Mouse (Mus musculus) left cerebral cortex, adult 11 months (tissue): ENCODE results near the gene Fmod.

Experiments
- DNase-seq: peaks from one replicate; pipeline ENCODE4 v3.0.0; 2022; ENCODE audit warnings: low spot score

The Fmod gene

DNA sequence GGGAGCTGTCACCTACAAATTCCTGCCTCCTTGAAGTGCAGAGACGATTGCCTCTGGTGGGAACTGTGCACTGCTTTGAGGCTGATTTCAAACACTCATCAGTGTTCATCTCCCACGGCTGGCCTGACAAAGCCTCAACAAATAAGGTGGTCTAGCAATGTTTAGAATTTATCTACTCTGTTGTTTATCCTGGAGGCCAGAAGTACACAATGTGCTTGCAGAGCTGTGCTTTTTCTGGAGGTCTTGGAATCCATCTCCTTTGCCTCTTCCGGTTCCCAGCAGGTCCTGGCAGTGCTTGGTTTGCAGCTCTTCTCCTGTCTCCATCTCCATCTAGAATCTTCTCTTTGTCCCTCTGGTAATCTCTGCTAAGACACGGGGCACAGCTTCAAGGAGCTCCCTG lies 19.2 kb downstream of the Fmod start:
- no peak for DNase-seq

DNA sequence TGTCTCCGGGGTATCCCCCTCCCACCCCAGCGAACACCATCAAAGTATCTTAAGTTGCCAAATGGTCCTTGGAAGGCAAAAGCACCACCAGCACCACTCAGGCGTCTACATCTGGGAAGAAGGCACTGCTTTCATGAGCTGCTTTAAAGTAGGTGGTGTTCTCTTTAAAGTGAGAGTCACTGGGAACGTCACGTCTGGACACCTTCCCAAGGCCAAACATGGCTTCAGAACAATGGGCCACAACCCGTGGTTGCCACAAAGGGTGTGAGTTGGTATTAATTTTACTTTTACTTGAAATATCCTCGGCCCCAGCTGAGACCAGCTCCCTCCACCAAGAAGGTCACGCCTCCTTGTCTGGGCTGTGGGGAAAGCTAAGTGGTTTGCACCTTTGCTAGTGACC lies 20.7 kb downstream of the Fmod start:
- DNase-seq = no peak

DNA sequence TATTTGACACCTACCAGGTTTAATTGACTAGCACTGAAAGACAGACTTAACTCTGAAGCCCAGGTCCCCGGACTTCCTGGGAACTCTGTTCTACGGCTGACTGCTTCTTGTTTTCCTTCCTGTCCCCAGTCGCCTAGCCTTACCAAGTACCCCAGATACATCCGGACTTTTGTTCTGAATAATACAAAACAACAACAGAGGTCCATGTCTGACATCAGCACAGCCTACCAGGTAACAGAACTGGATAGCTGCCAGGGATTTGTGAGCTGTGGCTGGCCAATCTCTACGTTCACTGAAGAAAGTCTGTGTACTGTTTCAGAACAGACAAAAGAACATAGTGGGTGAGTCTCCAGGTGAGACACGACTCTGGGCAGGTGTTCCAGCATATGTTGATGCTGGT lies 21.8 kb downstream of the Fmod start:
- DNase-seq = no peak

DNA sequence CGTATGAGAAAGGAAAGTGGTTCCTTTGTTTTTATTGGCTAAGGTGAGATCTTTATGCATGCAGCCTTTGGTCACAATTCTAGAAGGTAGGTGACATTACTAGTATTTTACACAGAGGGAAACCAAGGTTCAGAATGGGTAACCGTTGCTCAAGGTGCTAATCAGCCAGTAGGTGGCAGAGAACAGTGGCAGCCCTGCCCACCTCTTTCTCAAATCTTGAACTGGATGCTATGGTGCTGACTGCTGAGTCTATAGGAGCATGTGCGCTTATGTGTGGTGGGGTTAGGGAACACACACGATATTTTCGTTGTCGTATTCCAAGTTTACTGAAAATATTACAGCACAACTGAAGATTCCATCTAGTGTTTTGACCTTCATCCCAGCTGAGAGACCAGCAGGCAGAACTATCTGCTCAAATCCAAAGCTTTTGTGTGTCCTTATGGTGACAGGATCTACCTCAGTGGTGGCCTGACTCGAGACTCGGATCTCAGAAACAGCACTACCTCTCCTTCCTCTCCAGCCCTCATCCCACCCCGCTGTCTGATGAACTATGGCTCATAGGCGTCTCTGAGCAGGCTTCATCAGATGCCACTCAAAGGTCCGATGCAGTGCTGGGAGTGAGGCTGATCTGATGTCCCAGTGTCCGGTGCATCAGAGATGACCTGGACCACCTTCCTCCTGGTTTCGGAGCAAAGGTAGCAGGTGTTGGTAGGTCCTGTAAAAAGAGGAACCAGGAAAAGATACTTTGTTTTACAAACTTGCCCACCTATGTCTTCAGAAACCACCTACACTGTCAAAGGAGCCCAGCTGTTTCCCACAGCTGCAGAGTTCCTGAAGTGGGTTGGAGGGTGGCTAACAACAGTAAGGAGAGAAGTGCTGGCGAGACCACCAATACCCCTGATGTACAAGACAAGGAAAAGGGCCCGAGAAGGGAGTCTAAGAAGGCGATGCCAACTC lies 23.0 kb downstream of the Fmod start:
- no peak for DNase-seq

DNA sequence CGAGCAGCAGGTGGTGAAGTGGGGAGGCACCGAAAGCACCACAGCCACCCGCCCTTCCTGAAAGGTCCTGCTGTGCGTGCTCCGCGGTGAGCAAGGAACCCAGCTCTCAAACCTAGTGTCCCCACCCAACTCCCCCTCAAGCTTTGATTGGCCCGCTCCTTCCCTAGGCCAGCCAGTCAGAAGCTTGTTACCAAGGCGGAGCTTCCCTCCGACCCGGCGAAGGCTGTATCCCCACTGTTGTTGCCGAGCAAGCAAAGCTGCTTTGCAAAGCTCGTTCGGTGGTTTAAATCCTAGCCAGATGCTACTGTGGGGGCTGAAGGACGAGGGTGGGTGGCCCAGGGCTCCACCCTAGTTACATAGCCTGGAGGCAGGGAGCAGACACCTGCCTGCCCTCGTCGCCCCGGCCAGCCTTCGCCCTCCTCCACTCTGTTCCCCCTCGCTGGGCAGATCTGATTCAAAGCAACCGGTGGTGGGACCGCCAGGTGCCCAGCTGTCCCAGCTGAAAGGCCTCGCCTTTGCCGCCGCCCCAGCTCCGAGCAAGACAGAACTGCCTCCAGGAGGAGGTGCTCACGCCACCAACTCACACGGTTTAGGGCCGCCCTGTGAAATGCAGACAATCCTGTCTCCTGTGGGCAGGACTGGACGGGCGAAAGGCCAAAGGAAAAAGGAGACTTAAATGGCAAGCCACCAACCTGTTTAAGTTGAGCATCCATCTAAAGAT lies 24.0 kb downstream of the Fmod start:
- peak; percentile 81 for DNase-seq

DNA sequence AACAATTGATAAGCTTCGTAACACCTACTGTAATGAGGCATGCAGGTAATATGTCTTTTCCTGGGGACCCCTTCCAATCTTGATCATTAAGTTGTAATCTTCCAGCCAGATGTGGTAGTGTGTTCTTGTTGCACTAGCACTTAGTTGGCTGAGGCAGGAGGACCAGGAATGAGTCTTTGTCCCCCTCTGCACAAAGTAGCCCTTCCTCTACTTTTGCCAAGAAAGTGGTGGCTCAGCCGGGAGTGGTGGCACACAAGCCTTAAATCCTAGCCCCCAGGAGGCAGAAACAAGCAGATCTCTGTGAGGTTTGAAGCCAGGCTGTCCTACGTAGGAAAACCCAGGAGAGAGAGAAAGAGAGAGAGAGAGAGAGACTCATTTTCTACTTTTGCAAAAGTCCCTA lies 24.9 kb downstream of the Fmod start:
- no peak for DNase-seq

DNA sequence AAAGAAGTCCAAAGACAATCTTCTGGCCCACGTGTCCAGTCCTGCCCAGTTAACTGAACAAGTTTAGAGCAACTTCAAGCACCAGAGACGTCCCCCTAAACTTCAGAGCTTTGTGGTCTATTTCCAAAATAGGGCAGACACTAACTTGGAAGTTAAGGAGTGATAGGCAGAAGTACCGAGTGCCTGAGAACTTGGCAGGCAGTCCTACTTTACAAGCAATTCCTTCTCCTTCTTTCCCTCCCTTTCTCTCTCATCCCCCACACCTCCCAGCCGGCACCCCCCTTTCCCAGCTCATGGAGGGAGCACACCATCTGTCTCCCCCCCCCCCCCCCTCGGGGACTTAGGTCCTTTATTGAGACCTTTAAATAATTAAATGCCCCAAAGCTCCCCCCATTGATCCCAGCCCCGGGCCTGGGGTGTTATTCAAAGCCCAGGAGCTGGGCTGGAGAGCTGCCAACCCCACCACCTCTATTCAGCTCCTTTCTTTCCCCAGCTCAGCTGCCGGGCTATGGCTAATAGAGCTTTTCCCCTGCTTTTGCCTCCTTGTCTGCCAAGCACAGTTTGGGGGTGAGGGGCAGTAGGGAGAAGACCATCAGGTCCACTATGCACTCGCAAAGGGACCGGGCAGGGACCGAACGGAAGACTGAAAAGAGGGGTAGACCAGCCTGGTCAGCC lies 25.5 kb downstream of the Fmod start:
- no peak for DNase-seq

DNA sequence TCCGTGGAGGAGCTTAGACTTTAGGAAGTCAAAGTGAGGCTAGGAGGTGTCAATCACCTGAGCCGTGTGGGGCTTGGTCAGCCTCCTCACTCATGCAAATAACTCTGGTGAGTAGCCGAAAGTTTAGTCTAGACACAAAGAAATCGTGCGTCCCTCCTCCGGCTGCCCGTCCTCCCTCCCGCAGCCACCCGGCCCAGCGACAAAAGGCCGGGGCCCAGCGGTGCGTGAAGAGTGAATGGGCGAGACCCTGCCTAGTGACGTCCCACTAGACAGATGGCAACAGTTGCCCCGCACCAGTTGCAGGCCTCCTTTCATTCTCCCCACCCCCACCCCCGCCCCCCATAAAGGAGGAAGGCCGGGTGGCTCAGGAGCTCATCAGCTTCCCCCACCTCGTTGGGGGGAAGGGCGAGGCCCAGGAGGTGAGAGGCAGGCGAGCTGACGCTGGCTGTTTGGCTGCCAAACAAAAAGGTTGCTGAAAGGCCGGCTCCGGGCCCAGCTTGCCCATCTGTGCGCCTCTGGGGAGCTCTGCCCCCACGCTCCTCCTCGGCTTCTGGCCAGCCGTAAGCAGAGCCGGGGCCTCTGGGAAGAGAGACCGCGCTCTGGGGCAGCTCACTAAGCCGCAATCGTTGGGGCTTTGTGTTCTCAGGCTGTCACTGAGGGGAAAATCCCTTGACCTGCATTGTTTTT lies 26.2 kb downstream of the Fmod start:
- DNase-seq = no peak

DNA sequence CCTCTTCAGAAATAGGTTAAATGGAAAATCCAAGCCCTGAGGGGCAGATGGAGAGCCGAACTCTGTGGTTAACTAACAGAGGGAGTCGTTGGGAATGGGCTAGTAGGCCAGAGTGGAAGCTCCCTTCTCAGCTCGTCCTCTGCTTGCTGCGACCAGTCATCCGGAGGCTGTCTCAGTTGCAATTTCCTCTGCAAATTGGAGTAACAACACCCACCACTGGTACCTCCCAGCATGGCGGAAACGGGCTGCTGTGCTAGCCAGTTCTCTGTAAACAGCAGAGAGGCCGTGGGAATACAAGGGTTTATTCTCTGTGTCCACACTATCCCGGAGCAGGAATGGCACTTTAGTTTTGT lies 26.7 kb downstream of the Fmod start:
- DNase-seq = no peak

DNA sequence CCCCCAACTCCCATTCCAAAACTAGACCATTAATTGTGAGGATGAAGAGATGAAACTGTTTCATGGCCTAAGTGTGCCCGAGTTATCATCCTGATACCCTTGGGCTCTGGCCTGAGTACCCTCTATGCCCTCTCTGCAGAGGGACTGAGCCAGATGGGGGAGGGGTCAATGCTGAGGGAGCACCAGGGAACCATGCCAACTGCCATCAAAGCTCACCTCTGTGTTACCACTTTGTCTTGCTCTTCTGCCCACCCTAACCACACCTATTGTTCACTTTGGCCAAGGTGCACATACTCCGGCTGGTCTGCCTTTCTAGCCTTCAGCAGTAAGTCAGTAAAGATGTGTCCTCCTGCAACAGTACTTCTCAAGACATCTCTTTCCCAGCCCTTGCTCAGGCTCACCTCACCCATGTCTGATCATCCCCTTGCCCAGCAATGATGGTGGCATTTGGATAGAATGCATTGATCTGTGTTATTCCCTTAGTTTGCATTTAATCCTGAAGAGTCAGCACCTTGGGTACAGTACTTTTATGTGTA lies 27.3 kb downstream of the Fmod start:
- DNase-seq = no peak

DNA sequence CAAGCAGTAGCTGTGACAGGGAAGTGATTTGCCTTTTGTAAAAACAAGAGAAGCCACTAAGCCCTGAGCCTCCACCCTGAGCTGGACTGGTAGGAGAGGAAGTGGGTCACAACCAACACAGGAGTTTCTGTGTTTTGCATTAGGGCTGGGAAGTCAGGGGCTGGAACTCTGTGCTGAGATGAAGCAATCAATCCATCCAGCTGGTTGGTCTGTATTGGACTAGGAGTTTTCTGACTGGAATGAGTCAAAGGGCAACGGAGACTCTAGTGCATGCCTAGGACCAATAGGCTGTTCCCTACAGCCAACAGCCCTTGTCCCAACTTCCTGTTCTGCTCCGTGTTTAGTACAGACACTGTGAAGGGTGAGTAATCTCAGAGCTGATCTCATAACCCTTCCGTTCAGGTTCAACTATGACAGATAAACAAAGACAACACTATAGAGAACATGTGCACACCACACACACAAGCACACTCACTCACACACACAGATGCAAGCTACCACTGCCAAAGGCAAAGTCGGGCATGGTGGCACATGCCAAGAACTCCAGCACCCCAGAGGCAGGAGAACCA lies 28.3 kb downstream of the Fmod start:
- no peak for DNase-seq

DNA sequence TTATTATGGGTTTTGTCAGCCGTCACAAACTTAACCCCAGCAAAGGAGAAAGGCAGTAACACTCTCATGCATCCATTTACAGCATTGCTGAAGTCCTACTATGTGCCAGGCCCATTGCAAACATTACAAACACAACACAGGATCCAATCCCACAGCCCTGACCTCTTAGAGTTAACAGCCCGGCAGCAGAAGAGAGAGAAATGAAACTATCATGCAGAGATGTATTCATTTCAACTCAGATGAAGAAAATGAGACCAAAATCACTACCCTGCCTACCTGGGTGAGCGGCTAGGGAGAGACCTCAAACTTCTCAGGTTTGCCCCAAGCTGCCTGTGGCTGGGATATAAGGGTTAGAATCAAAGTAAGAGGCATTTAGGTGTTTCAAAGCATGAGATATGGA lies 29.5 kb downstream of the Fmod start:
- DNase-seq = no peak

DNA sequence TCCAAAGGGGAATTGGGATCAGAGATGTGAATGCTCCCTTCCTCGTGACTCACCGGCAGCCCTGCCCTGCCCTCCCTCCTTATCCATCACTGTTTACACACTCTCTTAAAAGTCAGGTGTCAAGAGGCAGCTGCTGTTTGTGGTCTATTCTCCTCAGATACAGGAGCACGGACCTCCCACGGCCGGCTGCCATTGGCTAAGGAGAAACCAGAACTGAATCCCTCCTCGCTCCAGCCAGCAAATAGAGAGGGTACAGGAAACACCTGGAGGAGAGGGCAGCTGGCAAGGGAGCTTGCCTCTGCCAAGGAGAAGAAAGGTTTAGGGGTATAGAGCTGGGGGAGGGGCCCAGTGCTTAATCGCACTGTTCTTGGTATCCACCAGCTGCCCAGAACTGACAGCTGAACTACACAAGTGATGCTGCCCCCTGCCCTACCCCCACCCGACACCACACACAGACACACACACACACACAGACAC lies 30.1 kb downstream of the Fmod start:
- DNase-seq = no peak

DNA sequence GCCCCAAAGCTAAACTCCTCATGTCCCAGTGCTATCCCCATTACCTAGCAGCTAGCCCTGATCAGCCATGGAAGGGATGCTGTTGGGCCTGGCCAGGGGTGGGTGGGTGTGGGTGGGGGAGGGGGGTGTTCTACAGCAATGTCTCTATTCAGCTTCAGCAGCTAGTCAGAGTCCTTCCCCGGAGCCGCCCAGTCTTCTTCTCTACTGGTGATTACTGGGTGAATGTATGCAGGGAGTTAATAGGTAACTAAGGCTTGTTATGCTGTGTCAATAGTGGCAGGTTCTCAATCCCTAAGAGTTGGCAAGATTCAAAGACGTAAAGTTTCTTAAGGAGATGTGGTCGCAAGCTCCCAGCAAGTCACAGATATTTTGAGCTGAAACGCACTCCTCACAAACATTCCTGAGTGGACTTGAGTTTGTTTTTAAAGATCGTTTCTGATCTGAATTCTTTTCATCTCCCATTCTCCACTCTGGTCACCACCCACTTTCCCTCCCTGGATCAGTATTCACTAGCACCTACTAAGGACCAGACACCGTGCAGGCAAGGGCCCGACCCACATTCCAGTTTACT lies 33.1 kb downstream of the Fmod start:
- no peak for DNase-seq

DNA sequence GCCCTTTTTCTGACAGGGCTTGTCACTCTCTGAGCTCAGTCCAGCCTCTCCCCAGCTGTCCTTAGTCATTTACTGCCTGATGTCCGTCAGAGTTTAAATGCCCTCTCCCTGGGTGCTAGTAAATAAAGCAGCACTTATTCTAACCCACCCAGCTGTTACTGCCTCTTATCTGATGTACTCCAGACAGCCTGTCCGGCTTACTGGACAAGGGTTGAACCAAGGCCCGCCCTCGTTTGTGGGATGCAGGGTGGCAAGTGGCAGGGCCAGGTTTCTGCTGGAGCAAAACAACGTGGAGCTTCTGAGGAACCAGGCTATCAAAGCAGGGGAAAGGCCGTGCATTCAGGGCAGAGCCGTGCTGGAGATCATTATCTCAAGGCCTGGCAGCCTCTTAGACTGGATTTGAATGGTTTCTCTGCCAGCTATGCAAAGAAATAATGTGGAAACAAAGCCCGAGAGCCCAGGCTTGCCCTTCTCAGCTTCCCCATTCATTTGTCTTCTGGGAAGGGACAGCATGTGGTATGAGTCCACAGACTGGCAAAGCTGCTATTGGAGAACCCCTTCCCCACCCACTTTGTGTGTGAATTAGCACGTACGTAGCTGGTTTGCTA lies 34.5 kb downstream of the Fmod start:
- no peak for DNase-seq

DNA sequence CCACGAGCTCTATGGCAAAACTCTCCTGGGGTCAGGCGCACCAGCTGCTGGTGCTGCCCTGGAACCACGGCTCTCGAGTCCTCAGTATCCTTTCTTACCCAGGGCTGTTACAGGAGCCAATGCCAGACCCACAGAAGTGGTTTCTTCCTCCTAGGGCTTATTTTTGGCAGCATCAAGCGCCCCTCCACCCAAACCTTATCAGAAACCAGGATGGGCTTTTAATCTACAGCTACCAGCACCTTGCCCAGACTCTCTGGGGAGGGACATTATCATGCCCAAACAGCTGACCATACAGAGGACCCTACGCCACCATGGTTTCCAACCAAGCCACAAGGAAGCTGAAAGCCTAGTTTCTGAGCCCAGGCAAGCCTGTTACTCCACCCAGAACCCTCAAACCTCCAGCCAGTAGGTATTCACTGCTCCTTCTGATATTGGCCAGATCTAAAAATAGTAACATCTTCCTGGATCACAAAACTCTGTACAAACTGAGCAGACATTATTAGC lies 36.1 kb downstream of the Fmod start:
- DNase-seq = no peak

DNA sequence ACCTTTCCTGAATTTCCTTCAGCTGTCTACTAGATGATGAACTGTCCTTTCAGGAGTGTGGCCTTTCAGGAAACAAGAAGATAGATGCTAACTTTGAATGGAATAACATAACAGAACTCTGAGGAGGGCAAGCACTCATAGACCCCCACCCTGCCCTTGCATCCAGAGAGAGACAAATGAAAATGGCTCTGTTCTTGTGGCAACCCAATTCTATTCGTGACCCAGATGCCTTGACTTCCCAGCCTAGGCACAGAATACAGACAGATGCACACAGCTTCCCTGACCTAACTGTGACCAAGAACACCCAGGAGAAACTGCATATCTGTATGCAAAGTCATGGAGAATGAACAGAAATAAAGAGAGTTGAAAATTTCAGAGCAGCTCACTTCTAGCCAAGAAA lies 36.6 kb downstream of the Fmod start:
- DNase-seq = no peak

DNA sequence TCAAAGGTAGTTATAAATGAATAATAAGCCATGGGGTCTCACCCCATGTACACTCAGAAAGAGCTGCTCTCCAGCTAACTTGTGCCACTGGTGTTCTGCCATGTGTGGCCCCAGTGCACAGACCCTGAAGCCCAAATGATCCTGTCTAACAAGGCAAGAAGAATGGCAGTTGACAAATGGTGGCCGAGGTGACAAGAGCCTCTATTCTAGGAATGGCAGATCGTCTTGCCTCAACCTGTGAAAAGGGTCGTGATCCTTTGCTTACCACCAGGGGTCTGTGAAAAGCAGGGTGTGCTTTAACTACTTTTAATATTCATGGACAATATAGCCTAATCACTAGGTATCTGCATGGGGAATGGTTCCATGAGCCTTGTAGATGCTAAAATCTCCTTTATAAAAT lies 37.1 kb downstream of the Fmod start:
- DNase-seq = no peak

DNA sequence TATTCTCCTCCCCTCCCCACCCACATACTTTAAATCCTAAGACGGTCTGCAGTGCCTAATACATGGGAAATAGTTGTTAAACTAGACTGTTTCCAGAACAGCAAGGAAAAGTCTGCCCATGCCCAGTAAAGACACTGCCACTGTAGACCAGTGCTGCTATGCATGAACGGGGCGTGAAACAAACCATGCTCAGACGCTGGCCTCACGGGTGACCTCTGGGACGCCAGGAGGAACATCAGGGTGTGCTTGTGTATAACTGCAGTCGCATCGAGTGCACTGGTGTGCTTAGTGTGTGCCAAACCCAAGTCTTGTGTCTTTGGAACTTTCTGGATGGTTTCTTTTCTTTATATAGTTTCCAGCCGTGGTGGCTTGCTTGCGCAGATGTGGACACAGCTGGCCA lies 37.6 kb downstream of the Fmod start:
- DNase-seq = no peak

DNA sequence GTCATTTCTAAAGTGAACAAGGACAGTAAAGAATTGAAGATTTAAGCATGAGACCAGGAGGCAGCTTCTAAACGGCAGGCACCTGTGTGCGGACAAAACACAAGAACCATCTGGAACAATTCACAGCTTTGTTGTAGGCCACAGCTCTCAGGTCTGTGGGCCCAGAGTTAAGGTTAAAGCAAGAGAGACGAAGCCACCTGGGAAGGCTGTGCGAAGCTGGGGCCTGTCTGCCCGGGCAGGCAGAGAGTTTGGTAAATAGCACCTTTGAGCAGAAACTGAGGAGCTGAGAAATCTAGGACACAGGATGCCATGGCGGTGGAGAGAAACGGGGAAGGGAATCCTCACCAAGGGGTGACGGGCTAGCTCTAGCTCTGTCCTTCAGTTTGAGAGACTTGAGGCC lies 38.5 kb downstream of the Fmod start:
- DNase-seq = no peak

DNA sequence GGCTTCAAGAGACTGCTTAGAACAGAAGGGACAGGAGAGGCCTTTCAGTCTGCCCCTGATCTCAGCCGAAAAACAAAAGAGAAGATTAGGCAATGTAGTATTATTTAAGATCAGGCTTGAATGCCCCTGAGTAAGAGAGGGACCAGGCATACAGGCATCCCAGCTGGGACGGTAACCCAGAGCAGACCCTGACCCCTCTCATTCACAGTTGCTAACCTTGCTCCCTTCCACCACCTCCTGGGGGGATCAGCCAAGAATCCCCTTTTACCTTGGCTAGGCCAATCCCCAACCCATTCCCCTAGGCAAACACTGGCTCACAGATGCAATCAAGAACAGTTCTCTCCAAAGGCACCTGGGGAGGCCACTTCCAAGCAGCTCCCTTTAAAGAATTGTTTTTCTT lies 39.7 kb downstream of the Fmod start:
- DNase-seq = no peak
